Mouse (Mus musculus) left cerebral cortex, adult 9 months (tissue): ENCODE results near the gene Exoc3l.

ENCODE experiments used
- DNase-seq, 2 experiments: peaks; one replicate each; pipeline ENCODE4 v3.0.0; 2022; ENCODE audit warnings: low spot score in 2 of 2

The Exoc3l gene

DNA sequence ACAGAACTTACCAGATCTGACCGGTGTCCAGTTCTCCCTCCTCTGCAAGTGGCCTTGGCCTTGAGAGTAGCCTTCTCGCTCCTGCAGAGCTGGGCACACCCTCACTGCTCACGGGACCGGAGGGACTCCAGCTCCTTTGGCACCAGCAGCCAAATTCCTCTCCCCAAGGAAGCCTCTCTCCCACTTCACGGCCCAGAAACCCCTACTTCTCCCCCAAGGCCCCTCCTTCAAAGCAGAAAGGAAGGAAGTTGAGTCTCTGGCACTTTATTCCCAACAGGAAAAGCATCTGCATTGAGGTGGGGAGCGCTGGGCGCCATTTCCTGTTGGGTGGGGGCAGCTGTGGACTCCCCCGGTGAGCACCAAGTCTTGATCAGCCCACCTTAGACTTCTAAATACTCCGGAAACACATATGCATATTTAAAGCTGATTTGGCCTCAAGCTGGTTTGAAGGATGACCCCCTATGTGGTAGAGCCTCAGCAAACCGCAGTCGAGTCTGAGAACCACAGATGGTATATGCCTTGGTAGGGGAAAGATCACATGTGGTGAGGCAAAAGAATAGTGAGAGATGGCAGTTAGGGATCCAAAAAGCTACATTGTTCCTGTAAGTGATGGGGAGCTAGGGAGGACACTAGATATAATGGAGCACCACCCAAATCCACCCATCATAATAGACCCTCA, at the start of gene Exoc3l:
Gene Exoc3l (minus strand): TSS at position 207 of the 679 bp plus-strand sequence.
- DNase-seq: no peak

DNA sequence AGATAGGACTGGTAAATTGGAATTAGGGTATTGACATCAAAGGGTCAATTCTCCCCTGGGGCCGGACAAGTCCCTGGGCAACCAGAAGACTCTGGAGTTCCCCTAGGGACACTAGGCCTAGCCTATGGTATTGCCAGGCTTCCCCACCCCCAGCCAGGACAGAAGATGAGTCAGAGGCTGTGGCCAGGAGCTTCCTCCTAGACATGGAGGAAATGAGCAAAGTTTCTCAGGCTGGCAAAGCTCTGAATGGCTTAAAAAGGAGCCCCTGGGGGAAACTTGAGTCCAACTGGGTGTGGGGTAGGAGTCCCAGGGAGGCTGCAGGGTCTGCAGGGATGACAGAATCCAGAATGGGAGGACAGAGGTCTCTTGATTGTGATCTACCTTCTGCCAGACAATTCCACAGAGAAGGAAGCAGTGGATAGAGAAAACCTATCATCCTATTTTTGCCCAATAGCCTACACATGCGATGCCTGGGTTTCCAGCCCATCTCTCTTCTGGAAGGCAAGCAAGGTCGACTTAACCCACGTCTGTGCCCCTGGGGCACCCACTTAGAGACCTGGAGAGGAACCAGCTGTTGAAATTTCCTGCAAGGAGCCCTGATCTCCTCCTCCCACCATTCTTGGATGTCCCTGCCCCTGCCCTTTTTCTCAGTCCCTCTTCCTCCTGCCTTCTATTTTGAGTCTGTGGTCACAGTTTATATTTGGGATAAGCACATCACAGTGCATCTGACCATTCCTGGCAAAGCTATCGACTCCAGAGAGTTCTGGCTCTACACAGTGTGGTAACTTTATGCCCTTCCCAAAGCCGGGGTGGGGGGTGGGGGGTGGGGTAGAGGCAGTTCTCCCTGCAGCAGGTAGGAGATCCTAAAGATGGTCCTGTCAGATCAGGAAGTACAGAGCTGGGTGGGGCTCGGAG, 49.4 kb upstream of the Exoc3l start:
- DNase-seq: peak in 1 of 2 experiments; percentile 31

DNA sequence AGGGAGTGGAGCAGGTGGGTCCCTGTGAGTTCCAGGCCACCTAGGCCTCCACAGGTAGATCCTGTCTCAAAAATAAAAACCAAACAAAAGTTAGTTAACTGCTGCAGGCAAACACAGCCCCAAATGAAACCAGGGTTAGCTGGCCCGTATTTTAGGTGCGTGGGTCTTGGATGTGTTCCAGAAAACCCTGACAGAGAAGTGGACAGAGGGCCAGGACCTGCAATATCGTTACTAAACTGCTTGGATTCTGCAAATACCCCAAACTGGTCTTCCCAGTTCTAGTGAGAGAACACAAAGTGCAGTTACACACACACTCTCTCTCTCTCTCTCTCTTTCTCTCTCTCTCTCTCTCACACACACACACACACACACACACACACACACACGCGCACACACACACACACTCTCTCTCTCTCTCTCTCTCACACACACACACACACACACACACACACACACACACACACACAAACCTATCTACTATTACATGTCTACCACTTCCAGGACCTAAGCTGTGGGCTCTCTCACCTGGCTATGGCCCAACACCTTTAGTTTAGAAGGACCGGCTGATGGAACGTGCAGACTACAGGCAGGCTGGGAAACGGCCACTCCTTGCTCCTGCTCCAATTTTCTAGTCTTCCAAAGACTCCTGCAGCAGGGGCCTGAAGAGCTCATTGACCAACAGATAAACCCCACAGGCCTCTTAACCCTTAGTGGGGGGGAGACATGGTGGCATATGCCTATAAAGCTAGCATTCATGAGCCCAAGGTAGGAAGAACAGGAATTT, 48.1 kb upstream of the Exoc3l start:
- DNase-seq: no peak

DNA sequence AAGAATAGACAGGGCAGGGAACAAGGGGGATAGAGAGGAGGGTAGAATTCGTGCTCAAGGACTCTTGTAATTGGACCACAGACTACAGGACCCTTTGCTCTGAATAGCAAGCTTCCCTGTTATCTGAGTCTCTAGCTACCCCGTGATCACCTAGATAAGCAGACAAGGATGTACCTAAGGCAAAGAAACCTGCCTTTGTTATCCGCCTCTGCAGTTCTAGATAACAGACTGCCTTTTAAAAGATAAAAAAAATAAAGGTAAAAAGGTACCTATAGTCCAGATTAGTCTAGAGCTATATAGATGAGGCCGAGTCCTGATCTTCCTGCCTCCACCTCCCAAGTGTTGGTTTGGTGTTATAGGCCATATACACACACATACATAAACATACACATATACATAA, 46.9 kb upstream of the Exoc3l start:
- DNase-seq: no peak

DNA sequence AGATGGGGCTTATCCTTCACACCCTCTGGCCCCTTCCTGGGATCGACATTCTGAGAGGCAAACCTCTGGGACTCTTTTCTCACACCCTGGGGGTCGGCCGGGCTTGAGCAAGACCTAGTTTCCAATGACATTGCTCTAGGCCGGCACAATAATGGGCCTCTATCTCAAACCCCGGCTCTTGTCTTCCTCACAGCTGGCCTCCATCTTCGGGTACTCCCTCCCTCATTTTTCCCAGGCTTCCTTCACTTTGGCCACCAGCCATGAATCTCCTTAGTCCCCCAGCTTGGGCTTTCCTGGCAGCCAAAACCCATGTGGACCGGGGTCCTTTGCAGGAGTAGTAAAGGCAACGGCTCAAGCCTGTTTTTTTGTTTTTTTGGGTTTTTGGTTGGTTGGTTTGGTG, 45.5 kb upstream of the Exoc3l start:
- no peak for DNase-seq

DNA sequence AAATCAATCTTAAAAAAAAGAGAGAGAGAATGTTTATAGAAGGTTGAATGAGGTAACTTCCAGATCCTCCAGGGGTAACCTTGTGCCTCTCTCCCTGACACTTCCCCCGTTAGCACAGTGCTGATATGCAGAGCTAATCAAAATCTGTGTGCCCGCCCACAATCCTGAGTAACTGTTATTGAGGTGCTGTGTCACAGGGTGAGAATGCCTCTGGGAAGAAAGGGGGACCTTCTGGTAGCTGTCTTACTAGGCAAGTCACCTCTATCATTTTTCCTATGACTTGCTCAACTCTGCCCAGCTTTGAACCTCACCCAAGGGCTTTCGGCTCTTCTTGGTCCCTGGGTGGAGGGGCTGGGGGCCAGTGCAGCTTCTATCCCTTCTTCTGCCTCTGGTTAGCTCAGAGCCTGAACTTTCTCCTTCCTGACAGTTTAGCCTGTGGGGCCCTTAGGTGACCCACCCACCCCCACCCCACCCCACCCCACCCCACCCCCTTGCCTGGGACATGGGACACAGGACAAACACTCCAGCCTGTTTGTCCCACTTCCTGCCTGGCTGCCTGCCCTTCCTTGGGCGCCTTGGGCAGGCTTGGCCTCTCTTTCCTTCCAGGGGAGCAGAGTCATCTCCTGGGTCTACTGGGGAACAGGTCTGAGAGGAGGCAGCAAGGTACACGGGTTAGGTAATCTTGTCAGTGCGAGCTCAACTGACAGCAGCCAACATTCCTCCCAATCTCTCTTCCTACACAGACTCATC, 44.2 kb upstream of the Exoc3l start:
- no peak for DNase-seq

DNA sequence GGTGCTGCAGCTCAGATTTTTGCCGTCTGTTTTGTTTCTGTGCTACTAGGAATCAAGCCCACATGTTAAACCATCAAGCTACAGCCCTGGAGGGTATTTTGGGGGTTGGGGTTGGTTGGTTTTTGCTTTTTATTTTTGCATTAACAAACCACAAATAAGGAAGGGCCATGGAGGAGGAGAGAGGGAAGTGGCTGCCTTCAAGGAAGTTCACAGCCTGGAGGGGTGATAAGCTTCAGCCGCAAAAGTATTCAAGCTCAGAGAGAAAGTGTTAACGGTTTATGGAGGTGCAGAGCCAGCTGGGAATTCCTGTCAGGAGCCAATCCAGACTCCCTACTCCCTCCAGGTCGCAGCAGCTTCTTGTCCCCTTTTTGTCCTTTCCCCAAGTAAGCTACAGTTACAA, 43.1 kb upstream of the Exoc3l start:
- no peak for DNase-seq

DNA sequence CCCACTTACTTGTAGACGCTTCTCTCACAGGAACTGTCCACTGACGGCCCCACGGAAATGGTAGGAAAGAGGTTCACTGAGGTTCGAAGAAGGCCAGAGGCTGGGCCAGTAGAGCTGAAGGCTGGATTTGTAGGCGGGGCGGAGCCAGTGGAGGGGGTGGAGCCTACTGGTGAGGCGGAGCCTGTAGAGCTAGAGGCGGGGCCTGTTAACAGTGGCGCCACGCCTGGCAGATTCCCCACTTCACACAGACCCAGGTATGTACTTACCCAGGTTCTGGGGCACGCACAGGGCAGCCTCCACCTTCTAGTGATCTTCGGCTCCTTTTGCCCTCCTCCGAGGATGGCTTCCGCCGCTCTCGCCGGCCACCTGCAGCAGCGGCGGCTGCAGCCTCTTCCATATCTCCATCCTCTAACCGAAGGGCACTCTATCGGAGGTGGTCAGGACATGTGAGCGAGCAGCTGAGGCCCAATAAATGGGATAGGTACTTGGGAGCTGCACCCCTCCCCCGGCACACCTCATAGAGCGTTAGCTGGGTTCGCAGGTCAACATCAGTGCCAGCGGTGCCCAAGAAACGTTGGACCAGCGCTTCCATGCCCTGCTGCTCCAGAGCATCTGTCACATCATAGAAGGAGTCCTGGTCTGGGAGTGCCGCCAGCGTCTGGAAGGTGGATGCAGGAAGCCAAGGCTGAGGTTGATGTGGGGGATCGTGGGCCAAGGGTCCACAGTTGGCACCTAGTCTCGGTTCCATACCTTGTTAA, 40.7 kb upstream of the Exoc3l start:
- DNase-seq: no peak

DNA sequence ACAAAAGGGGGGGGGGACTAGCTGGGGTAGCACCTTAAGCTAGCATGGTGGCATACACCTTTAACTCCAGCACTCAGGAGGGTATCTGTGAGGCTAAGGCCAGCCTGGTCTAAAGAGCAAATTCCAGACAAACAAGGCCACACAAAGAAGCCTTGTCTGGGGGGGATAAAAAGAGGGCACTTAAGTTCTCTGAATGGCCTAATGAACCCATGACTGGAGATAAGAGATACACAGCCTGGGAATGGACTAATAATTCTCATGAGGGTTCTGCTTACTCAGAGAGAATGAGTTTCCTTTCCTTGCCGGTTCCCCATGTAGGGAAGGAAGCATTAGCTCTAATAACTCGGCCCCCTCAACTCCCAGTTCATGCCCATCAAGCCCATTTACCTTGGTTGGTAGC, 36.6 kb upstream of the Exoc3l start:
- no peak for DNase-seq

DNA sequence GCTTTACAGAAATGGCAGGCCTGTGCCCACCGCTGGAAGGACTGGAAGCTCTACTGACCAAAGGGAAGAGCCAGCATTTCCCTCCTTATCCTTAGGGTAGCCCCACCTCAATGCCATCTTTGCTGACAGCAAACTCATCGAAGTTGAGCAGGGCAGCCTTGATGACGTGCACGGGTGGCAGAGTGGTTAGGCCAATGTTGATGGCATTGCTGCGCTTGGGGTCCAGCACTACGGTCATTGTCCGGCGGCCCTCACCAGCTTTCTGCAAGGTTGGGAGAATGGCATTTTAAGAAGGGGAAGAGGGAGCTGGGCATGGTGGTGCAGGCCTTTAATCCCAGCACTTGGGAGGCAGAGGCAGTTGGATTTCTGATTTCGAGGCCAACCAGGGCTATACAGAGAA, 36.0 kb upstream of the Exoc3l start:
- no peak for DNase-seq

DNA sequence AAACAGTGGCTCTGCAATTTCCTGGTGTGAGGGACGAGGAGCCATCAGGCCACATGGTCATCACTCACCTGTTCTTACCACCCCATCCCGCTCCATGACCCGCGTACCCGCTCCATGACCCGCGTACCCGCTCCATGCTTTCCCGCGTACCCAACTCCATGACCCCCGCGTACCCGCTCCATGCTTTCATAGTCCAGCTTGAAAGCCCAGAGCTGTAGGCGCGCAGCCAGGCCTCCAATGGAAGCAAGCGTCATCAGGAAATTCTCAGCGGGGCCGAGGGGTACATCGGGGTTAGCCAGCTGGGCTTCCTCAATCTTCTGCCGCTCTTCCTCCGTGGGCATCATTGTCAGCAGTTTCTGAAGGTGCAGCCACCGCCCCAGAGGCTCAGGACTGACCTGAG, 35.6 kb upstream of the Exoc3l start:
- no peak for DNase-seq

DNA sequence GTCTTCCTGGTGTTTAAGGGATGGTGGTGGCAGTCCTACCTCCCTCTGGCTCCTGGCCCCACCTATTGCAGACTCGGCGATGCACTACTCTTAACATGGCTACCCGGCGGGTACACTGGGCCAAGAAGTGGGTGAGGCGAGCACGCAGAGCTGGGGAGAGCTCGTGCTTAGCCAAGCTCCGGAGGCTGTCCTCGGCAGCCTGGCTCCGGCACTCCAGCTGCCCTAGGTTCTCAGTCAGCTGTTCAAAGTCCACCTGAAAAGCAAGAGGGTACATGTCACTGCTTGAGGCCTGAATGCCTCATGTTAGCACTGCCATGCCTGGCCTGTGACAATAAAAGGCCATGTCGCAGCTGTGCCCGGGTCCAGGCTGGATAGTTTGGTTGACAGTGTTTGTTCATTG, 34.4 kb upstream of the Exoc3l start:
- no peak for DNase-seq

DNA sequence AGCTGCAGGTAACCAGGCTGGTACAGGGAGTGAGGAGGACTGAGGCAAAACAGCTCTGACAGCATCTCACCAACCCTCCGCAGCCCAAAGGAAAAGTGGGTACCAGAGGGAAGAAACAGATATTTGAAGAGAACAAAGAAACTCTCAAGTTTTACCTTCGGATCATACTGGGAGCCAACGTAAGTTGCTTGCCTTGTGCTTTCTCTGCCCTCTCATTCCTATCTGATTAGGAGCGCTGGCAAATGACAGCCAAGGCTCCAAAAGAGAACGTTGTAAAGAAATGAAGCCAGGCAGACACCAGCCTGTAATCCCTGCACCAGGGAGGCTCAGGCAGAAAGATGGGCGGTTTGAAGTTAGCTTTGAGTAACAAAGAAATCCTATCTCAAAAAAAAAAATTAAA, 31.1 kb upstream of the Exoc3l start:
- DNase-seq: no peak

DNA sequence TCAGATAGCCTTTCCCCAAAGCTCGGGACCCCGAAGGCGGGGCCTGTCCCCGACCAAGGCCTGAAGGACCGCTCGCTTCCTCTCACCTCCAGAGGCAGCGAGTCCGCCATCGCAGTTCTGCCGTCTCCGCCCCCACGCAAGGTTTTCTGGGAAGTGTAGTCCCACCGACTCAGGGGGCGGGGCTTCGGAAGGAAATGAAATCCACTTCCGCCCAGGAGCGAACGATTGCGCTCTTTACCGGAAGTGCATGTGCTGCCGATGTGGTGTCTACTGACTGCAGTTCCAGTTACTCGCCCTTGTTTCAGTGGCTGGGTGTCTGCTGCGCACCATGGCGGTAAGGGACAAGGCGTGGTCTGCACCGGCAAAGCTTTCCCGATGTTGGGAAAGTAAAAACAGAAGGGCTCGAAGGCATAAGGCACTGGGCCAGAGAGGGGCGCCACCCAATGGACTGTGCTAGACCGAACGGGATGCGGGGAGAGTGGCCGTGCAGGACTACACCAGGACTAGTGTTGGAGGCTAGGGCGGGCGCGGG, 30.3 kb upstream of the Exoc3l start, which contains the start of the genes Lrrc29 and Tmem208:
Gene Lrrc29 (minus strand): TSS at position 138 of the 532 bp plus-strand sequence.
Gene Tmem208 (plus strand): TSS at position 214 of the 532 bp plus-strand sequence.
- peak; percentile 90 to 97 for DNase-seq

DNA sequence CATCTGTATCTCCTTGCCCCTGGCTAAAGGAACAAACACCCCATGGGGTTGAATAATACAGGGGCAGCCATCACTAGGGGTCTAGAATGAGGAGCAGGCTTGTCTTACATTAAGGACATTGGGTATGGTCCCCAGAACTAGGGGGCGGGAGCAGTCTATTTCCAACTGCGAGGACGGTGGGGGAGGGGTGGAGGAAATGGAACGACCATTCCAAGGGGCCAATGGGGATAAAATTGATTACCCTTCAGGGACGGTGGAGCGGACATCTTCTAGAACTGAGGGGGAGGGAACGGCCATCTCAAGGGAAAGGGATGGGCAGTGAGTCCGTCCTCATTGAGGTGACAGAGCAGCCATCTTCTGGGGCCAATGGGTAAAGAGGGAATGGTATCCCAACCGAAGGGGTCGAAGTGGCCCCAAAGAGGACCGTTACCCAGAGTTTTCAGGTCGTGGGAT, 29.8 kb upstream of the Exoc3l start:
- no peak for DNase-seq

DNA sequence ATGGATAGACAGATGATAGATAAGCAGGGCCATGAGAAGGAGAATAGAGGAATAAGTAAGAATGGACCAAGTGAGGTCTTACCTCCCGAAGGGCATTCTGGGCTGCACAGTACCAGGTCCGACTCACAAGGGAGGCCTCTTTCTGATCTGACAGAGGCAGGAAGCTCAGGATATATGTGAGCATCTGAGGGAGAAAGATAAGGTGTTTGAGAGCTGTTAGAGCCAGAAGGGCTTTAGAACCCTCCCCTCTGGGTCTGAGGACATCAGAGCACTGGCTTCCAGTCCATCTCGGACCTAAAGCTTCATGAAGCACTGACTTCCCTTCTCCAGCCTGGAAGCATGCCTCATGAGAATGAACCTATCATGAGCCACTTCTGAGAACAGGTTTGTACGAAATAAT, 27.3 kb upstream of the Exoc3l start:
- no peak for DNase-seq

DNA sequence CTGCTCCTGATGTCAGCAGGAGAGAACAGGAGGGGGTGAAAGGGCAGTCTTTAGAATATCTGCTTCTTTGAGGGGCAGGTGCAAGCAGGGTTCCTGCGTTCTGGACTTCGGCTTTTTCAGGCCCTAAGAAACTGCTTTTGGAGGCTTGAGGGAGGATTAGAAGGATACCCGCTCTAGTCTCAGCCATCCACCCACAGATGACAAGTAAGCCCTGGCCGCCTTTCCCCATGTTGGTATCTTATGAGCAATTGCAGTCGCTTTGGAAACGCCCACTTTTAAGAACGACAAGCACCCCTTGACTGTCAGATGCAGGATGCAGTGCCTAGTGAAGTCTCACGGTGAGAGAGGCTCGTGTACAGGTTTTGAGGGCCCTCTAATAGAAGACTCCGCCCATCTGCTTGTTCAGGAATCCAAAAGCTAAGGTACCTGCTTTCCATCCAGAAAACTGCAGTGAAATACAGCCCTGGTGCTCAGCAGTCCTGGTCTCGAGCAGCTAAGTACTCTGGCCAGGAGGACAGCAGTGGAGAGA, 22.8 kb upstream of the Exoc3l start:
- DNase-seq: no peak

DNA sequence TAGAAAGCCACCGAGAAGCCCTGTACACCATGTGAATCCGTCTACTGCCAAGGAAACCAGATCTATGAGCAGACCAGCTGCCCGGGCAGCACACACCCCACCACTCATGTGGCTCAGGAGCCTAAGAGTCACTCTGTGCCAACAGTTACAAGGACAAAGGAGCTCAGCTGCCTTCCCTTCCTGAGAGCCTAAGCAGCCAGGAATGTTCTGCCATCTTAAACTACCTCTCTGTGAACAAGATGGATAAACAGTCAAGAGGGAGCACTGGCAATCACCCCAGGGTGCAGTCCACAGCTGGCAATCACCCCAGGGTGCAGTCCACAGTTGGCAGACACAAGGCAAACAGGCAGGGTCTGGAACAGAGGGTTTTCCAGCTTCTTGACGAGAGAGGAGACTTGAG, 22.0 kb upstream of the Exoc3l start:
- no peak for DNase-seq

DNA sequence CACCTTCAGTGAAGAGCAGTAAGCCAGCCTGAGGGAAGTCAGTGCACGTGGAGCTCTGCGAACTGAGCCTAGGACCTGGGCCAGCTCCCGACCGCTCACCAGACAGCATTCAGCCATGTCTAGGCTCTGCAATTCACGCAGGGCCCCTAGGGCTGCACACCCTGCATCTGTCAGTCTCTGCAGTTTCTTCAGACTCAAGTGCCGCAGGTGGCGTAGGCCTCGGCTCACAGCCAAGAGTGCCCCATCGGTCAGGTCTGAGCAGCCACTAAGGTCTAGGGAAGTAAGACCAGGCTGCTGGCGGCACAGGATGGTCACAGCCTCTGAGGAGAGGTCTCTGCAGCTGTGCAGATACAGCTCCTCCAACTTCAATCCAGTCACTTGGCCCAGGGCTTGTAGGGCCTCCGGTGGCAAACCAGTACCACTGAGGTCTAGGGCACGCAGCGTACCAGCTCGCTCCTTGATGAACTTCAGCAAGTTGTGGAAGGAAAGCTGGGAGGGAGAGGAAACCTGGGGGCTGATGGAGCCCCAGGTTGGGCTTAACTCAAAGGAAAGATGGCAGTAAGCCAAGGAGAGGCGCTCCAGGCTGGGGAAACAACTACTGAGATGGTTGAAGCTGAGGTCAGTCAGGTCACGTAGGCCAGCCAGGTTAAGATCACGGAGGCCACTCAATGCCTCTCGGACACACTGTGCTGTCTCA, 19.3 kb upstream of the Exoc3l start:
- no peak for DNase-seq
